Mouse (Mus musculus) liver, adult (tissue): ENCODE measurements around the gene Mcub.

Experiments
- GATA4 ChIP-seq: IDR thresholded peaks from 2 replicates; pipeline ENCODE4 v1.6.1; 2014; ENCODE audit warnings: mild to moderate bottlenecking, low read length; ENCODE audit not compliant: insufficient replicate concordance

Mcub gene

DNA sequence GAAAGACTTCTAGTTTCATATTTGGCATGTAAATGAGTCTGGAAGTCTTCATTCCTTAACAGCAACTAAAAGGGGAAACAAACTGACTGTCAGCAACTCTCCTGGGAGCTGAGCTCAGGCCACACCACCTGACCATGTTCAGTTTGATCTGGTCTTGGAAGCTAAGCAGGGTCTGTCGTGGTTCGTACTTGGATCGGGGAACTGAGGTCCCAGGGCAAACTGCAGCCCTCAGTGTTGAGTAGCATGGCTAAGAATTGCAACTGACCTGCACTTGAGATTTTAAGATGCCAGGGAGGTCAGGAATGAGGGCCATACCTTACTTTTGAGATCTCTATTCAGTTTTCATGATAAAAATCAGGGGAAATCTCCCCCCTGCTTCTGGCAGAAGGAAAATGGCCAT lies 44.1 kb downstream of the Mcub start:
- no peak for TF ChIP-seq GATA4

DNA sequence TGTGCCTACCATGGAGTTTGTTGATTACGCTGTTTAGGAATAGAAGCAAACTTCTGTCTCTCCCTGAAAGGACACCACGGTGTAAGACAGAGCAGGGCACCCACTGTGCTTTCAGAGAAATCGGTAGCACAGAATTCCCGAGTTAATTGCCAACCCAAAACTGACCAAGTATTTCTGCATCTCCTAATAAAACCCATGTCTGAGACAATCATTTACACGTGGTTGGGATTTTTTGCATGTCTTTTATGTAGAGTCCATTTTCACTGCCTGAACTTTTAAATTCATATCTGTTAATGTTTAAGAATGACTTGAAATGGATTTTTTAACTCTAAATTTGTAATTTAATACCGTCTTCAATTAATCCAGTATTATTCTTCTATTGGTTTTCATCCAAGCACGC lies 46.4 kb downstream of the Mcub start:
- TF ChIP-seq GATA4, result no peak

DNA sequence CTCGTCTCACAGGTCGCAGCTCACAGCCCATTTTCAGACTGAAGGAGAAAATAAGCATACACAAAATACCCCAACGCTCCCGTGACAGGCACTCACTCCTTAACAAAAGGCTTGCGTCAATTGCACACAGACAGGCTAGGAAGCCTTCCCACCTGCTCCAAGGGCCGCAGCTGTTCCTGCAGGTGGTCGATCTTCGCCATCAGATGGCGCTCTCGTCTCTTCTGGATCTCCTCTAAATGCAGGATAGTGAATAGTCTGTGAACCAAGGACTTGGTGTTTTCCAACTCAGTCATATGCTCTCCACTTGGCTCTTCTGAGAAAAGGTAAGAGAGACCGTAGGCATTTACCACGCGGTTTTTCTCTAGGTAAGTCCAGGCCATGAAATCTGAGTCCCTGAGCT lies 51.6 kb downstream of the Mcub start:
- no peak for TF ChIP-seq GATA4

DNA sequence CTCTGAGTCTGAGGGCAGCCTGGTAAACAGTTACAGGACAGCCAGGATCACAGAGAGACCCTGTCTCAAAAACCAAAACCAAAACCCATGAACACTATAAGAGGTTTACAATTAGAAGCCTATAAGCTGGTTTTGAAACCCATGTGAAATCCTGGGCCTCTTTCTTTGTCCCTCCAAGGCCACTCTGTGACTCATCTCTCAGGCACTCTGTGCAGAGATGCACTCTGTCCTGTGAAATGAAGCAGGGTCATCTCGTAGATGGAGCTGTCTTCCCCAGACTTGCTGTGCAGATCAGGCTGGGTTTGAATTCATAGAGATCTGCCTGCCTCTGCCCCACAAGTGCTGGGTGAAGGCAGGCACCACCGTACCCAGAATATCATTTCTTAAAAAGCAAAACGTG lies 52.6 kb downstream of the Mcub start:
- no peak for TF ChIP-seq GATA4

DNA sequence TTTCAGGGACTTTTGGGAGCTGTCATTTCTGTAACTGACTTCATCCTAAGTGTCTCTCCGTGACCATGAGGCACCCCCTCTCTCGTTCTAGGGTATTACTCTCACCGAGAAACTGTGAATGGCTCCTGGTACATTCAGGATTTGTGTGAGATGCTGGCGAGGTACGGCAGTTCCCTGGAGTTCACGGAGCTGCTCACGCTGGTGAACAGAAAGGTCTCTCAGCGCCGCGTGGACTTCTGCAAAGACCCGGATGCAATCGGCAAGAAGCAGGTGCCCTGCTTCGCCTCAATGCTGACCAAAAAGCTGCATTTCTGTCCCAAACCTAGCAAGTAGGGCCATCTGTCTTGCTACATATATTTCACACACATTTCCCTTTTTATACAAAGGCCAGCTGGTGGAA lies 56.8 kb downstream of the Mcub start:
- no peak for TF ChIP-seq GATA4

DNA sequence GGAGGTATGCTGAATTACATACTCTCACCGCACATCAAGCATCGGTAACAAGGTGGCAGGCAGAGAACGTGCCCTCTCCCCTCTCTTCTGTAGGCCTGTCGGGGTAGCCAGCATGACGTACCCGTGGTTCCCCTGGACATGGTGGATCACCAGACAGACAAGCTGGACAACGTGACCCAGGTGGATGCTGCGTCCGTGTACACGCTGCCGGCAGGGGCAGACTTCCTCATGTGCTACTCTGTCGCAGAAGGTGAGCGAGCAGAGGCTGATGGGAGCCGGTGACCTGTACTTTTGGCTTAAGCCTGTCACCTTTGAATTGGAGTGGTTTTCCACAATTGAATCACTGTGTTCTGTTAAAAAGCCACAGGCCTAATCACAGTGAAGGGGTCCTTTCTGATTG lies 58.0 kb downstream of the Mcub start:
- no peak for TF ChIP-seq GATA4

DNA sequence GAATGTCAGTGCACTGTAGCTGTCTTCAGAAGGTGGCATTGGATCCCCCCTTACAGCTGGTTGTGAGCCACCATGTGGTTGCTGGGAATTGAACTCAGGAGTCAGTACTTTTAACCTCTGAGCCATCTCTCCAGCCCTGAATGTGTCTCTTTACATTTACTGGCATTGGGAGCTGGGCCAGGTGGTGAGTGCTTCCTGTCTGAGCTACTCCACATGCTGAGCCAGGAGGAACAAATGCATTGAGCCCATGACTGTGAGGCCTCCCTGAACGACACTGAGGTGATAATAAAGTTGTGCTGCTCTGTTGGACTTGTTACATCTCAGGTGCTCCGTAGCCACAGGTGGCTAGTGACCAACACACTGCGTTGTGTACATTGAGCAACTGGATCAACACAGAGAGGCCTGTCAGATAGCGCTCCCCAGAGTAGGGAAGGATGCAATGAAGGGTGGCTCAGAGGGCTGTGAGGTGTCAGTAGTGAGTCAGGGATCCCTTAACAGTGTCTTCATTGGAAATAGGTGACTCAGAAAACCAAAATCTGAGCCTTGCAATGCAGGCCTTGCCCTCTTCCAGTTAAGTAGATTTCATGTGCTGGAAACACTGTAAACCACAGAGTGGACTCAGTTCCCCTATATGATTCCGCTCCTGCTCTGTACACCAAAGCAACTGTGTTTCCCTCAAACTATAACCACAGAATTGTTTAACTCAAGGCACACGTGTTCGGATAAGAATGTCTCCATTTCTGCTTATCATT lies 65.4 kb downstream of the Mcub start:
- no peak for TF ChIP-seq GATA4

DNA sequence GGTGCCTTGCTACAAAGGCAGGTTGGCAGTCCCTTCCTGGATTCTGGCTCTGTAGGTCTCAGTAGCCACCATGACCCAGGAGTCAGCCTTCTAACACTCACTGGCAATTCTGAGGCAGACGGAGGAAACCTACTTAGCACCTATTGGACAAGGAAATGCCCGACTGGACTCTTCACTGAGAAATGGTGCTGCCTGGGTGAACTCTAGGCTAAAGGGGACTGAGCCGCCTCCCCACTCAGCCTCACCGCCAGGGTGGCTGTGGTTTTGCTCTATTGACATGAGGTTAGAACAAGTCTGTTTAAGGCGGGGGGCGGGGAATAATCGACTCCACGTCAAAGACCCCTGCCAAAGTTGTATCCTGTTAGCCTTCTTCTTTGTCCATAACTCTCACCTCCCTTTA lies 66.1 kb downstream of the Mcub start:
- TF ChIP-seq GATA4, result no peak

DNA sequence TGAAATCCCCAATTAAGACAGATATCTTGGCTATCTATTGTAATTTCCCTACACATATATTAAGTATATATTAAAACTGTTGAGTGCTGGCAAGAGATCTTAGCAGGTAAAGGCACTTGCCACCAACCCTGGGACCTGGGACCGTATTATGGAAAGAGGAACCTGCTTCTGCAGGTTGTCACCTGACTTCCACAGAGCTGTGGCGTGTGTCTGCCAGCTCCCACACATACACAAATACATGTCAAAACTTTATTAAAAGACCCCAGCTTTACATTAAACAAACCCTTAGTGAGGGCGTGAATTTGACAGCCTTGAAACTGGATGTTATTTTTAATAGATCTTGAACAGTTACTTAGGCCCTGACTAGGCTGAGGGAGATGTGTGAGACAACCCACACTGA lies 66.6 kb downstream of the Mcub start:
- TF ChIP-seq GATA4, result no peak

DNA sequence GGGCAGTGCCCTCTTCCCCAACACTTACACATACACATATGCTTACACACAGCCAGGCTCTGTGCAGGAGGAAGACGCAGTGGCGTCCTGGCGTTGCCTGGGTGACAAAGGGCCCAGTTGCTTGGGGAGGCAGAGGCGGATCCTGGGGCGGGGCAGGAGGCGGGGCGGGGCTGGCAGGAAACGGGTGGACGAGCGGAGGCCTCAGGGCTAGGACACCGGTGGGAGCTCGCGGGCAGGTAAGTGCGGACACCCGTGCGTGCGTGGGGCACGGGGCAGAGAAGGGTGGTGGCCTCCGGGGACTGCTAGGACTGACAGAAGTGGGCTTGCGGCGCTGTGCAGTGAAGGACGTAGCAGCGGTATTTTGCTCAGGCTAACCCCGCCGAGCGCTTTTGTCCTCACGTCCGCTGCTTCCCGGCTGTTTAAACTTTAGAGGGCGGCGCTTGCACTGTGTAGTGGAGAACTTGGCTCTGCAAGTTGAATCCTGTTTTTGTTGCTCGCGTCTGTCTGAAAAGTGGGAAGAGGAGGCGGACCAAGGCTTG lies 68.7 kb downstream of the Mcub start, which contains the start of gene Casp6:
TSS of gene Casp6 (plus strand) at position 155 of the 539 bp plus-strand sequence.
- no peak for TF ChIP-seq GATA4

DNA sequence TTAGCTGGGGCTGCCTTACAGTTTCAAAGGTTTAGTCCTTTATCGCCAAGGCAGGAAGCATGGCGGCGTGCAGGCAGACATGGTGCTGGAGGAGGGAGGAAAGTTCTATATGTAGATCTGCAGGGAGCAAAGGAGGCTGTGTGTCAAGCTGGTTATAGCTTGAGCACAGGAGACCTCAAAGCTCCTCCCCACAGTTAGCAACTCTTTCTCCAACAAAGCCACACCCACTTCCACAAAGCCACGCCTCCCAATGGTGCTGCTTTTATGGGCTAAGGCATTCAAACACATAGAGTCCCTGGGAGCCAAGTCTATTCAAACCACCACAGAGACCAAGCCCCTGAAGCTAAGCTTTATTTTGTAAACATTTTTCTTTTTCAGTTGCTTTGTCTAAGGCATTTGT lies 71.1 kb downstream of the Mcub start:
- no peak for TF ChIP-seq GATA4

DNA sequence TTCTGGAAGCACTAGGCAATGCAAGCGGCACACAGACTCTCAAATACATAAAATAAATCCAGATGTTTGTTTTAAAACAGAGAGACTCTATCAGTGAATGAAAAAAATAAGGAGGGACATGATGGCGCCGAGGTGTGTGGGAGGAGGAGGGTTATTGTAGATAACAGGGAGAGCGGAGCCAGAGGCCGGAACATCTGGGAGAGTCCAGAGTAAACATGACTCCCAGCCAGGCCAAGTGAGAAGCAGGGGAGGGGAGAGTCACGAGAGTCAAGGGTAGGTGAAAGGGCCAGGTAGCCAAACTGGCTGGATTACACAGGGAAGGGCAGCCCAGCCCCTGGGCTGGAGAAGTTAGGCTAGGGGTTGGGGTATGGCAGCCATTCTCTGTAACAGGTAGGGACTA lies 73.4 kb downstream of the Mcub start:
- peak; percentile 38; the same call in 1 of the 2 replicates for TF ChIP-seq GATA4

DNA sequence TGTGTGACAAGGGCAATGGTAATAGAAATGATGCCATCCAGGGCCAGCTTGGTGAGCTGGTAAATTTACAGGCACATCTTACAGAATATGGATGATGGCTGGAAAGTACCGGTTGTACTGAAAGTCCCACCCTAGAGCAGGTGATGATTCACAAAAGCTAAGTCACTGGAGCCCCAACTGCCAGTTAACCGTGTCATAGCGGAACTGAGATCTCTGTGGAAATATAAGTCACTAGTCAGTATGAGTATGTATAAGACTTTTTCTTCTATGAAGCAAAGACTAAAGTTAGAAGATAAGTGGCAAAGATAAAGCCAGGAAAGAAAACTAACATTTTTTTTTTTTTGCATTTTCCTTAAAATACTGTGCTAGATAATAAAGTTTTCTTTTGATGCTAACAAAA lies 76.9 kb downstream of the Mcub start:
- no peak for TF ChIP-seq GATA4

DNA sequence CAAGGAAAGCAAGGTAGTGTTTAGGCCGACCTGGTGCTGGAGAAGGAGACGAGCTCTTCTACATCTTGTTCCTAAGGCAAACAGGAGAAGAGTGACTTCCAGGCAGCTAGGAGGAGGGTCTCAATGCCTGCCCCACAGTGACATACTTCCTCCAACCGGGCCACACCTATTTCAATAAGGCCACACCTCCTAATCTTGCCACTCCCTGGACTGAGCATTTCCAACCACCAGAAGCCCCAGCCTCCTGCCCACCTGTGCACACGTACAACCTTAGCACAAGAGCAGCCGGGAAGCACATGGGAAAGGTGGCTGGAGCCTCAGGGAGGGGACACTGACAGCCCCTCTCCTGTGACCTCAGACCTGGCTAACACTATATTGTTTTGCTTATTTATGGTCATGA lies 78.0 kb downstream of the Mcub start:
- no peak for TF ChIP-seq GATA4

DNA sequence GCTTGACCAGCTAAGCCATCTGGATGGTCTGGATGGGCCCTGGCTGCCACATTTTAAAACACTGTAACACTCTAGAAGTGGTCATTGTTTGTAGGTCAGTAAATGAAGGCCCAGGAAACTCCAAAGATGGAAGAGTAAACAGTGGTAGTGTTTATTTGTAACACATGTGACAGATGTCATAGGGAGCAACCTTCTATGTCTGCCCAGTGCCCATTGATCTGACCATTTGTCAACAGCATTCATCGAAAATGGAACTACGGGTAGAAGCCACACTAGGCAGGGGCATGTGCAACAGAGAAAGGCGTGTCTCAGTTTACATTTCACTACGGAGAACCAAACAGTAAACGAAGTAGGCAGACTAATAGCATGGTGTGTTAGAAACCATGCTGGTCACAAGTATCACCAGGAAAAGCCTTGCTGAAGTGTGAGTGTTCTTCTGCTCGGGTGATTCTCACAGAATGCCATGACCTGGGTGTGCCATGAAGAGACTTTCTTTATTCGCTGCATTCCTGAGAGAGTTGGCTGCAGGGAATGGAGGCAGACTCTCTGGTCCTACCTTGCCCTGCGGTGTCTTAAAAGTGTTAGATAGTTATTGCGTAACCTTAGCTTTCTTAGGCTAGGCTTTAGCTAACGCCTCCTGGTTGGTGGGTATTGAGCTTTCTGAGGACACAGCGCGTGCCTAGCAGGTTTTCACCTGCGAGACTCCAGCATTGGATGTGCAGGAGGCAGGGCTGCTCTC lies 82.1 kb downstream of the Mcub start:
- TF ChIP-seq GATA4, result no peak

DNA sequence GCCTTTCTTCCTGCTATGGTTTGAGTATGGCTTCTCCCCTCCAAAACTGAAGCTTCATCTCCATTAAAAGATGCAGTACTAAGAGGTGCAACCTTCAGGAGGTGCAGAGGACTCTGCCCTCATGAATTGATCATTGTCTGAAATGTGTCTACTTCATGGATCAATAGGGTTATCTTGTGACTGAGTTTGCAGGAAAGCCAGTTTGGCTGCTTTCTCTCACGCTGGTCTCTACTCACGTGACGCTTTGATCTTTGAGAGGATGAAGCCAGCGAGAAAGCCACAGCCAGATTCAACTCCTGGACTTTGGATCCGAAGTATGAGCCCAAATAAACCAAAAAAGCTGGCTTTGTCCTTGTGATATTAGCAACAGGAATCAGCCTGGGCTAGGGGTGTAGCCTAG lies 83.6 kb downstream of the Mcub start:
- peak; percentile 69; the same call in 1 of the 2 replicates for TF ChIP-seq GATA4
